In genomic region chr8:13179482-13179881, GRCm38 (mm10) we compare ENCODE assay signal across 22 mouse cellular contexts. TPM values are rescaled to one million over a fixed set of nuclear protein-coding genes. Genes with fewer than 3 reads are reported as not detected.
DNase-seq lines count a peak whose midpoint lies in the region; ATAC-seq and TF ChIP-seq lines count a peak whose summit lies in the region.
"Had no signal": no experiment of that assay in that cellular context is flagged by ENCODE, and none has a peak within 500 bp of the region (broad histone marks: within the 10 kb centered on the region; RNA-seq: fewer than 3 reads in every experiment).

No protein-coding gene starts in this region.

- H3K27me3 ChIP-seq in heart, embryonic 13.5 days (replicated peaks): no peaks in the 10 kb centered on the region
- H3K27me3 ChIP-seq in midbrain, postnatal 0 days (ENCODE audit: insufficient read depth, low read length): no peaks in the 10 kb centered on the region
- no peaks in the 10 kb centered on the region for H3K27me3 ChIP-seq in midbrain, embryonic 13.5 days
- H3K27me3 ChIP-seq in stomach, postnatal 0 days (ENCODE audit: control insufficient read depth, insufficient read depth, low read length): no peaks in the 10 kb centered on the region
- H3K27me3 ChIP-seq: forebrain, embryonic 13.5 days; hindbrain, embryonic 15.5 days had no signal

- H3K36me3 ChIP-seq in heart, embryonic 13.5 days: peaks cover 50% of the 10 kb centered on the region
- H3K36me3 ChIP-seq in midbrain, postnatal 0 days (ENCODE audit: insufficient read depth, low read length): peaks cover 29% of the 10 kb centered on the region
- H3K36me3 ChIP-seq in midbrain, embryonic 13.5 days: peaks cover 48% of the 10 kb centered on the region
- peaks cover 17% of the 10 kb centered on the region for H3K36me3 ChIP-seq in stomach, postnatal 0 days (ENCODE audit: control insufficient read depth, insufficient read depth, low read length)

- H3K4me2 ChIP-seq in heart, embryonic 13.5 days: no peak overlapping the region
- no peak overlapping the region for H3K4me2 ChIP-seq in midbrain, postnatal 0 days (ENCODE audit: low read depth, low read length, poor library complexity, severe bottlenecking)
- no peak overlapping the region for H3K4me2 ChIP-seq in midbrain, embryonic 13.5 days (replicated peaks)
- no peak overlapping the region for H3K4me2 ChIP-seq in stomach, postnatal 0 days (replicated peaks; ENCODE audit: low read depth)
- H3K4me2 ChIP-seq: forebrain, embryonic 13.5 days; hindbrain, embryonic 15.5 days had no signal

- intact Hi-C loops in gastrocnemius, adult 2 months (cut with DNase I): no loop called here

- no peak for TF ChIP-seq EP300 in stomach, postnatal 0 days (optimal IDR thresholded peaks at IDR 0.05)

- TF ChIP-seq CTCF in gastrocnemius, adult 2 months (IDR thresholded peaks at IDR 0.05): no peak
- no peak for TF ChIP-seq CTCF in midbrain, postnatal 0 days (IDR thresholded peaks at IDR 0.05)
- TF ChIP-seq CTCF in stomach, postnatal 0 days (IDR thresholded peaks at IDR 0.05; ENCODE audit: low read depth): no peak

- no peak for DNase-seq in gastrocnemius, adult 2 months
- no peak for DNase-seq in gastrocnemius, postnatal 4 days (ENCODE audit: low spot score in 2 of 2)
- no peak for DNase-seq in heart, adult 9 months (ENCODE audit: low spot score in 2 of 2)
- DNase-seq in midbrain, postnatal 0 days (ENCODE audit: low spot score): no peak
- no peak for DNase-seq in stomach, postnatal 0 days (ENCODE audit: low spot score)
- no peak for DNase-seq in kidney, postnatal 4 days
- DNase-seq: adrenal gland, adult 8-10 months; B cell, adult 2 months; cerebellum, adult 11 months; cerebellum, adult 8-10 months; cerebellum, postnatal 14 days; forebrain, postnatal 0 days; gastrocnemius, postnatal 36 days had no signal

- no peak for ATAC-seq in heart, embryonic 13.5 days (ENCODE audit: extremely low read depth, insufficient number of reproducible peaks, low FRiP score, low TSS enrichment)
- ATAC-seq in midbrain, postnatal 0 days (ENCODE audit: low FRiP score): no peak
- no peak for ATAC-seq in midbrain, embryonic 13.5 days
- ATAC-seq in stomach, postnatal 0 days (ENCODE audit: low FRiP score, low TSS enrichment): no peak
- ATAC-seq: CD4-positive, CD25-positive, alpha-beta regulatory T cell, adult 4 months; forebrain, embryonic 13.5 days; inflammation-experienced regulatory T-cells, adult 6 months; intestine, postnatal 0 days had no signal

- peak overlapping the region; percentile 89 for H3K27ac ChIP-seq in gastrocnemius, adult 2 months
- peak overlapping the region; percentile 29 for H3K27ac ChIP-seq in heart, embryonic 13.5 days (replicated peaks)
- no peak overlapping the region for H3K27ac ChIP-seq in midbrain, postnatal 0 days (ENCODE audit: low read depth, low read length)
- H3K27ac ChIP-seq in midbrain, embryonic 13.5 days: no peak overlapping the region
- no peak overlapping the region for H3K27ac ChIP-seq in stomach, postnatal 0 days (replicated peaks)
- H3K27ac ChIP-seq: forebrain, embryonic 13.5 days; hindbrain, embryonic 10.5 days; hindbrain, embryonic 15.5 days had no signal

- H3K4me1 ChIP-seq in heart, embryonic 13.5 days: peaks cover 36% of the 10 kb centered on the region
- H3K4me1 ChIP-seq in midbrain, postnatal 0 days (ENCODE audit: insufficient read depth, low read length): no peaks in the 10 kb centered on the region
- no peaks in the 10 kb centered on the region for H3K4me1 ChIP-seq in midbrain, embryonic 13.5 days (replicated peaks)
- no peaks in the 10 kb centered on the region for H3K4me1 ChIP-seq in stomach, postnatal 0 days (replicated peaks; ENCODE audit: control insufficient read depth, insufficient read depth)
- H3K4me1 ChIP-seq: forebrain, embryonic 13.5 days; hindbrain, embryonic 10.5 days; hindbrain, embryonic 15.5 days had no signal

- H3K4me3 ChIP-seq in gastrocnemius, adult 2 months: peak overlapping the region; percentile 1; the same call in 1 of the 2 replicates
- no peak overlapping the region for H3K4me3 ChIP-seq in heart, embryonic 13.5 days
- no peak overlapping the region for H3K4me3 ChIP-seq in midbrain, postnatal 0 days (ENCODE audit: low read depth, low read length)
- no peak overlapping the region for H3K4me3 ChIP-seq in midbrain, embryonic 13.5 days (replicated peaks)
- H3K4me3 ChIP-seq in stomach, postnatal 0 days (ENCODE audit: low read depth, low read length): no peak overlapping the region
- H3K4me3 ChIP-seq: forebrain, embryonic 13.5 days; hindbrain, embryonic 10.5 days; hindbrain, embryonic 15.5 days had no signal

- WGBS in heart, embryonic 13.5 days: 59% methylated on average over 6 of the region's 6 CpGs
- WGBS in midbrain, postnatal 0 days: 72% methylated on average over 6 of the region's 6 CpGs
- 80% methylated on average over 6 of the region's 6 CpGs for WGBS in midbrain, embryonic 13.5 days
- 72% methylated on average over 6 of the region's 6 CpGs for WGBS in stomach, postnatal 0 days

- no peaks in the 10 kb centered on the region for H3K9me3 ChIP-seq in heart, embryonic 13.5 days
- H3K9me3 ChIP-seq in midbrain, postnatal 0 days (ENCODE audit: low read length): no peaks in the 10 kb centered on the region
- no peaks in the 10 kb centered on the region for H3K9me3 ChIP-seq in midbrain, embryonic 13.5 days
- H3K9me3 ChIP-seq in stomach, postnatal 0 days (ENCODE audit: control insufficient read depth, low read length): no peaks in the 10 kb centered on the region
- H3K9me3 ChIP-seq: forebrain, embryonic 13.5 days; G1E; hindbrain, embryonic 10.5 days; hindbrain, embryonic 15.5 days had no signal

- peak overlapping the region; percentile 29; the same call in 1 of the 2 replicates for H3K9ac ChIP-seq in heart, embryonic 13.5 days
- H3K9ac ChIP-seq in midbrain, postnatal 0 days (replicated peaks; ENCODE audit: low read length, poor library complexity, severe bottlenecking): 0 out of 2 replicates have a peak overlapping the region, but pooled peaks have one; percentile 19
- no peak overlapping the region for H3K9ac ChIP-seq in midbrain, embryonic 13.5 days (replicated peaks)
- peak overlapping the region; percentile 18; the same call in 1 of the 2 replicates for H3K9ac ChIP-seq in stomach, postnatal 0 days (ENCODE audit: low read length)
- H3K9ac ChIP-seq: forebrain, embryonic 13.5 days; forebrain, postnatal 0 days; hindbrain, embryonic 15.5 days had no signal

RNA-seq across cellular contexts. Expression of gene Lamp1, which starts 20.5 kb away (rescaled TPM):
- total RNA-seq in gastrocnemius, adult 2 months (2021): 100 to 1,000 TPM; 378 to 400 TPM
- total RNA-seq in gastrocnemius, postnatal 4 days (2021): 100 to 1,000 TPM; 265 to 276 TPM
- 305 and 332 TPM in 2 replicates for polyA plus RNA-seq in heart, embryonic 13.5 days (2015; fragmentation: Nextera tagmentation; extraction: Ambion mirVana)
- 273 and 322 TPM in 2 replicates for total RNA-seq in midbrain, postnatal 0 days (2014; rRNA removed)
- 358 and 371 TPM in 2 replicates for polyA plus RNA-seq in midbrain, postnatal 0 days (2015; fragmentation: Nextera tagmentation; extraction: Ambion mirVana)
- 223 and 242 TPM in 2 replicates for polyA plus RNA-seq in midbrain, embryonic 13.5 days (2015; fragmentation: Nextera tagmentation; extraction: Ambion mirVana)
- 260 and 278 TPM in 2 replicates for polyA plus RNA-seq in stomach, postnatal 0 days (2015; fragmentation: Nextera tagmentation; extraction: Ambion mirVana)

RNA-seq across cellular contexts. Expression of gene Grtp1, which starts 20.9 kb away (rescaled TPM):
- total RNA-seq in gastrocnemius, adult 2 months (2021): 10 to 100 TPM in 1 of 2 experiments, 1 to 10 TPM in 1; 9.7 to 20.6 TPM
- total RNA-seq in gastrocnemius, postnatal 4 days (2021): 10 to 100 TPM in 1 of 2 experiments, 1 to 10 TPM in 1; 8.2 to 10.6 TPM
- 17.1 and 19.9 TPM in 2 replicates for polyA plus RNA-seq in heart, embryonic 13.5 days (2015; fragmentation: Nextera tagmentation; extraction: Ambion mirVana)
- total RNA-seq in midbrain, postnatal 0 days (2014; rRNA removed): 7.9 and 10.1 TPM in 2 replicates
- polyA plus RNA-seq in midbrain, postnatal 0 days (2015; fragmentation: Nextera tagmentation; extraction: Ambion mirVana): 18.9 and 19.9 TPM in 2 replicates
- polyA plus RNA-seq in midbrain, embryonic 13.5 days (2015; fragmentation: Nextera tagmentation; extraction: Ambion mirVana): 15.0 and 17.9 TPM in 2 replicates
- polyA plus RNA-seq in stomach, postnatal 0 days (2015; fragmentation: Nextera tagmentation; extraction: Ambion mirVana): 30.6 and 31.8 TPM in 2 replicates

Comparison
In these comparisons a context has a peak if more than half of its experiments do, and no peak if none do; other contexts are left out.
1. H3K27ac ChIP-seq: peak in gastrocnemius, adult 2 months (single experiment) and heart, embryonic 13.5 days (single experiment); none in midbrain, postnatal 0 days (single experiment), midbrain, embryonic 13.5 days (single experiment) and stomach, postnatal 0 days (single experiment).